Mouse (Mus musculus) cortical plate, adult 2 months (tissue): ENCODE results near the gene Dnajc12.

Source experiments
- CTCF ChIP-seq: fragments of 200-500 bp; IDR thresholded peaks from 2 replicates; pipeline ENCODE4 v1.5.1; 2011; ENCODE audit warnings: mild to moderate bottlenecking, control low read depth, low read length; ENCODE audit not compliant: insufficient read depth; ENCODE audit errors: extremely low read depth
- POLR2A ChIP-seq: fragments of 200-500 bp; IDR thresholded peaks from 2 replicates; pipeline ENCODE4 v1.6.1; 2011; ENCODE audit warnings: mild to moderate bottlenecking, low read length, control low read depth; ENCODE audit not compliant: insufficient read depth; ENCODE audit errors: extremely low read depth

GRCm38 (mm10) chr10:63367386-63367785 is 14.9 kb upstream of the Dnajc12 start:
- TF ChIP-seq POLR2A = no peak
- no peak for TF ChIP-seq CTCF
